Mouse (Mus musculus) right cerebral cortex, adult 2 months (tissue): ENCODE data around the gene Capn11.

ENCODE experiments used
- DNase-seq, 2 experiments: peaks; one replicate each; pipeline ENCODE4 v3.0.0; 2021 to 2022; ENCODE audit warnings: low spot score in 2 of 2

The Capn11 gene

DNA sequence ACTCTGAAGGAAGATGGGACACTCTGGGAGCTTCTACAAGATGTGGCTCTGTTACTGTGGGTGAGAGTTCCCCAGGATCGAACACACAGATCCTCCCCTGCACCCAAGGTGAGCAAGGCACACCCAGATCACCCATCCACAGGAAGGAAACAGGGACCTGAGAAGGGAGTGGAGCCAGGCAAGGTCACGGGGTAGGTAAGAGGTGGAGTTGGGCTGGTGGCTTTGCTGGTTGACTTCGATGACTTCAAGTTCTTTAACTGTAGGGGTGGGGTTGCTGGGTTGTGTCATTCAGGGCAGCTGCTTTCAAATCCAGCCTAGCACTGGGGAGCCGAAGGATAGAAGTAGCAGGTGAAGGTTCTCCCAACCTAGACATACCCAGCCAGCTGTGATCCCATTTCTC, 23.7 kb upstream of the Capn11 start:
- no peak for DNase-seq

GRCm38 (mm10) chr17:45681588-45681987, 22.5 kb upstream of the Capn11 start:
- no peak for DNase-seq

- DNase-seq, result peak; percentile 78 to 80
These were observed 21.4 kb upstream of the Capn11 start for GRCm38 (mm10) chr17:45680391-45680980.

- DNase-seq, result peak; percentile 30 to 68
These were observed 19.0 kb upstream of the Capn11 start for GRCm38 (mm10) chr17:45678106-45678505.

GRCm38 (mm10) chr17:45672598-45672997, 13.5 kb upstream of the Capn11 start:
- DNase-seq, result no peak

DNA sequence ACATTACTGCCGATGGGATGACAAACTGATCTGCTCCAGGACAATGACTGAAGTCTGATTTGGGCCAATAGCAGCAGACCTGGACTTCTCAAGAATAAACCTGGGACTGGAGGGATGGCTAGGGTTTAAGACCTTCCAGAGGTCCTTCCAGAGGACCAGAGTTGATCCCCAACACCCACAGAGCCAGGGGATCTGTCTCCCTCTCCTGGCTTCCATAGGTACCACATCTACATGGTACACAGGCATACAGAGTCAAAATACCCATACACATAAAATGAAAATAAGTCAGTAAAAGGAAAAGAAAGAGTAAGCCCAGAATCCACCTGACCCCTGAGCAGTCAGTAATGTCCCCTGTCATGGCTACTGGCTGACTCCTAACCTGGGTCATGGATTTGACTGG, 12.7 kb upstream of the Capn11 start:
- no peak for DNase-seq

GRCm38 (mm10) chr17:45667986-45668385, 8.9 kb upstream of the Capn11 start:
- DNase-seq, result no peak

DNA sequence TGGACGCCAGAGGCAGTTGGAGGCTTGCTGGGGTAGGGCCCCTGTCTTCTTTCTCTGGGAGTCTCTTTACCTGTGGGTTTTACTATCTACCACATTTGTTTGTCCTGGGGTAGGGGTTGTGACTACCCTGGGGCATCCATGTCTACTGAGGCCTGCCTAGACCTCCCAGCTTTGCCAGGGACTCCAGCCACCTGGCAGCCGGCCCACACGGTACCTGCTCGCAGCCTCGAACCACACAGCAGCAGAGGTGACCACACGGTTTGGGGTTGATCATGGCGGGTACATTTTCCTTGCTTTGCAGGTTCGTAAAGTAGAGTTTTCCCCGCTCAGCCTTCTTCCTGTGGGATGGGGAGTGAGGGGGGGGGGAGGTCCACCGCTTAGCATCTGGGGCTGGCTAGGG, 8.4 kb upstream of the Capn11 start:
- DNase-seq, result no peak

GRCm38 (mm10) chr17:45666091-45666490, 7.0 kb upstream of the Capn11 start:
- no peak for DNase-seq

DNA sequence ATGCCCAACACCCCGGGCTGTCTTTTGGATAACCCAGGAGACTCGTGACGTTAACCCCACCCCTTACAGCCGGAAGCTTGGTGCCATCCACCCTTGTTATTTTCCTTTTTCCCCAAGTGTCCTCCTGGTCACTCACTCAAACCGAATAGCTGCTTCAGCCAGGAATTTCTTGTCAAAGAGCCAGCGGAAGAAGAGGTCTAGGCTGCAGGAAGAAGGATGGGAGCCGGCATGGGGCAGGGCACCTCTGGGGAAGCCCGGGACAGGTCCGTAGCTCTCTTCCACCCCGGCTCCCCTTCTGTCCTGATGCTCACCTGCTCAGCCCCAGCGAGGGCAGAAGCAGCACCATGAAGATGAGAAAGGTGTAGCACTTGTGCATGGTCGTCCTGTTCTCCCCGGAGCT, 5.5 kb upstream of the Capn11 start:
- no peak for DNase-seq

- DNase-seq, result peak; percentile 81 to 84
These were observed 4.2 kb upstream of the Capn11 start for GRCm38 (mm10) chr17:45663106-45663919.

DNA sequence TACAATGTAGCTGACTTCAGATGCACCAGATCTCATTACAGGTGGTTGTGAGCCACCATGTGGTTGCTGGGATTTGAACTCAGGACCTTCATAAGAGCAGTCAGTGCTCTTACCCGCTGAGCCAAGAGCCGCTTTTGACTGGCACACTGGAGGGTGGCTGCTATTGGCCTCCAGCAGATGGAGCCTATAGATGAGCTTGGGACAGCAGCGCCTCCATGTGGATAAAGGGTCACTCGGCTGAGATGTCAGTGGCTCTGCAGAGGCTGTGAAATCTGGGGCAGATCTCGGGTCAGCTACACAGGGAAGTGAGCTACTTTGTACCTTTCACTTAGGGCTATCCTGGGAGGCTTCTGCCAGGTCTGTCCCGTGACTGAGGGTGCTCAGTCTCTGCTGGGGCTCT, 3.3 kb downstream of the Capn11 start:
- DNase-seq, result no peak

GRCm38 (mm10) chr17:45653233-45653632, 5.9 kb downstream of the Capn11 start:
- no peak for DNase-seq

- DNase-seq, result no peak
These were observed 14.9 kb downstream of the Capn11 start for GRCm38 (mm10) chr17:45644185-45644584.

- DNase-seq, result peak; percentile 64 to 79
These were observed 16.4 kb downstream of the Capn11 start for GRCm38 (mm10) chr17:45642701-45643100.

GRCm38 (mm10) chr17:45641981-45642380, 17.1 kb downstream of the Capn11 start:
- no peak for DNase-seq

- no peak for DNase-seq
These were observed 20.4 kb downstream of the Capn11 start for GRCm38 (mm10) chr17:45638596-45639295.

- DNase-seq, result no peak
These were observed 25.1 kb downstream of the Capn11 start for GRCm38 (mm10) chr17:45634033-45634432.

GRCm38 (mm10) chr17:45631940-45632339, 27.2 kb downstream of the Capn11 start:
- no peak for DNase-seq

- no peak for DNase-seq
These were observed 28.1 kb downstream of the Capn11 start for GRCm38 (mm10) chr17:45630992-45631391.

DNA sequence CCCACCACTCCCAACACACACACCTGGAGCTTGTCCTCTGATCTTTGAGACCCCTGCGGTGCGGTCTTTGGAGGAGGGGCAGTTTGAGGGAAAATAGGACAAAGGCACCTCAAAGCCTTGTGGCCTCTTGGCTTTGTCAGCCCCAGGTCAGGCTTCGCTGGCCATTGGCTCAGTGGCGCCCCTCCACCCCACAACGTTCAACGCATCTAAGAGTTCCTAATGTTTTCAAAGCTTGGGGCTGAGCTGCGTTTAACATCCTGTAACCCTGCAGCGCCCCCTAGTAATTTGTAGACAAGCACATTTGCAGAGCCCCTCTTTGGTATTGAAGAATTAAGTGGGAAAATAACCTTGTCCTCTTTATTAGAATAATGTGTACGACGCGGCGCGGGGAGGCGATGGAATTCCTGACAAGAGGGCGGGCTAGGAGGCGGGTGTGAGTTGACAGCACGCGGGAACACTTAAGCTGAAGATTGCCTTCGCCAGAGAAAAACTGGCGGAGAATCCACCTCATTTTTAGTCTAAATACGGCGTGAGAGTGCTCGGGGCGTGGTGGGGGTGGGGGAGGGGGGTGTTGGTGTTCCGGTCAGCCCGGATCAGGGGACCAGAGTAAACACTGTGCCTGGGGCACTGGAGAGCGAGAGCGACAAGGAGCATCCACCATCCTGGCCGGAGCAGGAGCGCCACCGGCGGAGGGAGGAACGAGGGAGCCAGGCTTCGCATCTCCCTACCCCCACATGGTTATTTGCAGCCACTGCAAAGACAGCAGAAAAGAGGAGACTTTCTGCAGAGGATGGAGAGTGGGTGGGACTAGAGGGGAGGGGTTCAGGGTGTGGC, 29.0 kb downstream of the Capn11 start:
- DNase-seq, result peak; percentile 65 to 69
